Mouse (Mus musculus): ENCODE data around the gene Ap1ar. TPM values are rescaled to one million over a fixed set of nuclear protein-coding genes. Genes with fewer than 3 reads are reported as not detected.

Ap1ar gene
- total and polyA plus RNA-seq, 2 experiments from 2014 or later = 78.6 to 119 TPM

- Histone ChIP-seq H3K9me3 (ENCODE audit: low read length) (no peaks in the 10 kb centered on the region), H3K4me1 (ENCODE audit: insufficient read depth, low read length) (no peaks in the 10 kb centered on the region), H3K27ac (ENCODE audit: low read depth, low read length) (no peak overlapping the region), H3K36me3 (ENCODE audit: insufficient read depth, low read length) (peaks cover 39% of the 10 kb centered on the region), H3K4me3 (ENCODE audit: low read depth, low read length) (no peak overlapping the region), H3K9ac (replicated peaks; ENCODE audit: low read length, poor library complexity, severe bottlenecking) (no peak overlapping the region), H3K27me3 (ENCODE audit: insufficient read depth, low read length) (no peaks in the 10 kb centered on the region), H3K4me2 (ENCODE audit: low read depth, low read length, poor library complexity, severe bottlenecking) (no peak overlapping the region)
- 92% methylated on average over 7 of the region's 7 CpGs for WGBS
- TF ChIP-seq CTCF (IDR thresholded peaks at IDR 0.05) = no peak
- ATAC-seq (ENCODE audit: low FRiP score) (no peak), DNase-seq (ENCODE audit: low spot score) (no peak)
Measured at GRCm38 (mm10) chr3:127809103-127809502, 28.2 kb downstream of the Ap1ar start.

GRCm38 (mm10) chr3:127807846-127808245 lies 29.5 kb downstream of the Ap1ar start:
- DNase-seq (ENCODE audit: low spot score) = no peak
- H3K4me2 ChIP-seq (ENCODE audit: low read depth, low read length, poor library complexity, severe bottlenecking) = no peak overlapping the region
- no peaks in the 10 kb centered on the region for H3K4me1 ChIP-seq (ENCODE audit: insufficient read depth, low read length)
- H3K27ac ChIP-seq (ENCODE audit: low read depth, low read length) = no peak overlapping the region
- H3K4me3 ChIP-seq (ENCODE audit: low read depth, low read length) = no peak overlapping the region
- ATAC-seq (ENCODE audit: low FRiP score) = no peak
- H3K9me3 ChIP-seq (ENCODE audit: low read length) = no peaks in the 10 kb centered on the region
- peaks cover 33% of the 10 kb centered on the region for H3K36me3 ChIP-seq (ENCODE audit: insufficient read depth, low read length)
- no peak for TF ChIP-seq CTCF (IDR thresholded peaks at IDR 0.05)
- H3K27me3 ChIP-seq (ENCODE audit: insufficient read depth, low read length) = no peaks in the 10 kb centered on the region
- 50% methylated on average over 5 of the region's 5 CpGs for WGBS
- no peak overlapping the region for H3K9ac ChIP-seq (replicated peaks; ENCODE audit: low read length, poor library complexity, severe bottlenecking)

- no peaks in the 10 kb centered on the region for H3K9me3 ChIP-seq (ENCODE audit: low read length)
- peaks cover 29% of the 10 kb centered on the region for H3K36me3 ChIP-seq (ENCODE audit: insufficient read depth, low read length)
- no peak overlapping the region for H3K27ac ChIP-seq (ENCODE audit: low read depth, low read length)
- H3K27me3 ChIP-seq (ENCODE audit: insufficient read depth, low read length) = no peaks in the 10 kb centered on the region
- TF ChIP-seq CTCF (IDR thresholded peaks at IDR 0.05) = no peak
- no peak overlapping the region for H3K4me2 ChIP-seq (ENCODE audit: low read depth, low read length, poor library complexity, severe bottlenecking)
- DNase-seq (ENCODE audit: low spot score) (no peak), ATAC-seq (ENCODE audit: low FRiP score) (no peak)
- 95% methylated on average over 6 of the region's 6 CpGs for WGBS
- no peak overlapping the region for H3K9ac ChIP-seq (replicated peaks; ENCODE audit: low read length, poor library complexity, severe bottlenecking)
- no peaks in the 10 kb centered on the region for H3K4me1 ChIP-seq (ENCODE audit: insufficient read depth, low read length)
- no peak overlapping the region for H3K4me3 ChIP-seq (ENCODE audit: low read depth, low read length)
Measured at GRCm38 (mm10) chr3:127805991-127806390, 31.3 kb downstream of the Ap1ar start.

GRCm38 (mm10) chr3:127805071-127805470 lies 32.3 kb downstream of the Ap1ar start:
- ATAC-seq (ENCODE audit: low FRiP score) = no peak
- Histone ChIP-seq H3K4me2 (ENCODE audit: low read depth, low read length, poor library complexity, severe bottlenecking) (no peak overlapping the region), H3K4me3 (ENCODE audit: low read depth, low read length) (no peak overlapping the region), H3K4me1 (ENCODE audit: insufficient read depth, low read length) (no peaks in the 10 kb centered on the region), H3K9me3 (ENCODE audit: low read length) (no peaks in the 10 kb centered on the region), H3K36me3 (ENCODE audit: insufficient read depth, low read length) (peaks cover 25% of the 10 kb centered on the region), H3K9ac (replicated peaks; ENCODE audit: low read length, poor library complexity, severe bottlenecking) (no peak overlapping the region), H3K27ac (ENCODE audit: low read depth, low read length) (no peak overlapping the region), H3K27me3 (ENCODE audit: insufficient read depth, low read length) (no peaks in the 10 kb centered on the region)
- WGBS = 64% methylated on average over 12 of the region's 12 CpGs
- TF ChIP-seq CTCF (IDR thresholded peaks at IDR 0.05) = no peak
- DNase-seq (ENCODE audit: low spot score) = no peak

- H3K27me3 ChIP-seq (ENCODE audit: insufficient read depth, low read length) = no peaks in the 10 kb centered on the region
- no peak for ATAC-seq (ENCODE audit: low FRiP score)
Measured at GRCm38 (mm10) chr3:127804439-127804838, 32.9 kb downstream of the Ap1ar start.

GRCm38 (mm10) chr3:127802814-127803213 lies 34.5 kb downstream of the Ap1ar start:
- H3K36me3 ChIP-seq (ENCODE audit: insufficient read depth, low read length) = peaks cover 9% of the 10 kb centered on the region
- no peak overlapping the region for H3K4me3 ChIP-seq (ENCODE audit: low read depth, low read length)
- no peaks in the 10 kb centered on the region for H3K9me3 ChIP-seq (ENCODE audit: low read length)
- H3K9ac ChIP-seq (replicated peaks; ENCODE audit: low read length, poor library complexity, severe bottlenecking) = no peak overlapping the region
- ATAC-seq (ENCODE audit: low FRiP score) = no peak
- H3K27ac ChIP-seq (ENCODE audit: low read depth, low read length) = no peak overlapping the region
- H3K4me2 ChIP-seq (ENCODE audit: low read depth, low read length, poor library complexity, severe bottlenecking) = no peak overlapping the region
- no peaks in the 10 kb centered on the region for H3K27me3 ChIP-seq (ENCODE audit: insufficient read depth, low read length)
- 41% methylated on average over 8 of the region's 8 CpGs for WGBS
- no peak for TF ChIP-seq CTCF (IDR thresholded peaks at IDR 0.05)
- no peak for DNase-seq (ENCODE audit: low spot score)
- H3K4me1 ChIP-seq (ENCODE audit: insufficient read depth, low read length) = no peaks in the 10 kb centered on the region

More at GRCm38 (mm10) chr3:127804439-127804838, 32.9 kb downstream of the Ap1ar start:
- no peak overlapping the region for H3K9ac ChIP-seq (replicated peaks; ENCODE audit: low read length, poor library complexity, severe bottlenecking)
- H3K4me1 ChIP-seq (ENCODE audit: insufficient read depth, low read length) = no peaks in the 10 kb centered on the region
- 87% methylated on average over 4 of the region's 4 CpGs for WGBS
- no peak for TF ChIP-seq CTCF (IDR thresholded peaks at IDR 0.05)
- H3K9me3 ChIP-seq (ENCODE audit: low read length) = no peaks in the 10 kb centered on the region
- H3K36me3 ChIP-seq (ENCODE audit: insufficient read depth, low read length) = peaks cover 19% of the 10 kb centered on the region
- no peak overlapping the region for H3K27ac ChIP-seq (ENCODE audit: low read depth, low read length)
- DNase-seq (ENCODE audit: low spot score) = no peak
- H3K4me3 ChIP-seq (ENCODE audit: low read depth, low read length) = no peak overlapping the region
- no peak overlapping the region for H3K4me2 ChIP-seq (ENCODE audit: low read depth, low read length, poor library complexity, severe bottlenecking)

Data from midbrain, postnatal 0 days (tissue).